Mouse (Mus musculus): ENCODE measurements around the gene Grm7. TPM values are rescaled to one million over a fixed set of nuclear protein-coding genes. Genes with fewer than 3 reads are reported as not detected.
A peak's percentile ranks its signal among the peaks of the same experiment; 100 is the strongest.

The Grm7 gene
- polyA plus RNA-seq (2015; fragmentation: Nextera tagmentation; extraction: Ambion mirVana): 2.7 and 4.4 TPM in 2 replicates

GRCm38 (mm10) chr6:110645411-110646361 lies at the start of gene Grm7:
Gene Grm7, plus strand, starts transcription at chr6:110645581.
- peak; percentile 62 for ATAC-seq (ENCODE audit: low FRiP score, low read depth)
- H3K27me3 ChIP-seq: peaks cover 66% of the 10 kb centered on the region
- WGBS: under 1% methylated on average over 61 of the region's 65 CpGs
- H3K4me3 ChIP-seq: peak within 1 kb of the TSS; percentile 51
- H3K4me2 ChIP-seq (replicated peaks): peak within 1 kb of the TSS; percentile 87
- peaks cover 14% of the 10 kb centered on the region for H3K4me1 ChIP-seq
- peak within 1 kb of the TSS; percentile 55; the same call in 1 of the 2 replicates for H3K9ac ChIP-seq
- no peak within 1 kb of the TSS for H3K27ac ChIP-seq
- H3K36me3 ChIP-seq: no peaks in the 10 kb centered on the region
- H3K9me3 ChIP-seq: no peaks in the 10 kb centered on the region

GRCm38 (mm10) chr6:110645041-110645410 lies 355 bp upstream of the Grm7 start:
- no peak overlapping the region for H3K27ac ChIP-seq
- H3K36me3 ChIP-seq: no peaks in the 10 kb centered on the region
- H3K4me3 ChIP-seq: peak overlapping the region; percentile 51
- H3K4me1 ChIP-seq: peaks cover 14% of the 10 kb centered on the region
- WGBS: 0% methylated on average over 7 of the region's 7 CpGs
- peaks cover 66% of the 10 kb centered on the region for H3K27me3 ChIP-seq
- peak; percentile 25; the same call in 1 of the 2 replicates for ATAC-seq (ENCODE audit: low FRiP score, low read depth)
- H3K9ac ChIP-seq: no peak overlapping the region
- H3K9me3 ChIP-seq: no peaks in the 10 kb centered on the region
- H3K4me2 ChIP-seq (replicated peaks): peak overlapping the region; percentile 87

DNA sequence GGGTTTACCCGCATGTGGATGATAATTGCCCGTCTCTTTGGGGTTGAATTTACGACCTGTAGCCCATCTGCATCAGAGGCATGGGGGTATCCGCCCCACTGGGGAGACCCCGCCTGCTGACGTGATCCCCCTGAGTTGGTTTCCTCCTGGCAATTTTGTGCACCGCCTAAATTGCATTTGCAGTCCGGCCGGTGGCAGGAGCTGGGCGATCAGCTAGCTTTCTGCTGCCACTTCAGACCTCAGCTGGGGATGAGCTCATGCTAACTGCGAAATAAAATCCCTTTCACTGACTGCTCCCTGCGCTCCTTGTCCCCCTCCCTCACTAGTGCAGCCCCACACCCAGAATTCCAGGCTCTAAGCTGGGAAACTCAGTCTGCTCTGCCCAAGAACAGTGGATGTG lies 1.5 kb downstream of the Grm7 start:
- Histone ChIP-seq H3K4me2 (replicated peaks) (peak overlapping the region; percentile 87), H3K27ac (no peak overlapping the region), H3K27me3 (peaks cover 66% of the 10 kb centered on the region), H3K4me3 (peak overlapping the region; percentile 51), H3K9ac (peak overlapping the region; percentile 13; the same call in 1 of the 2 replicates), H3K4me1 (peaks cover 14% of the 10 kb centered on the region), H3K36me3 (no peaks in the 10 kb centered on the region), H3K9me3 (no peaks in the 10 kb centered on the region)
- whole genome bisulfite sequencing: under 1% methylated on average over 12 of the region's 12 CpGs
- no peak for ATAC-seq (ENCODE audit: low FRiP score, low read depth)

DNA sequence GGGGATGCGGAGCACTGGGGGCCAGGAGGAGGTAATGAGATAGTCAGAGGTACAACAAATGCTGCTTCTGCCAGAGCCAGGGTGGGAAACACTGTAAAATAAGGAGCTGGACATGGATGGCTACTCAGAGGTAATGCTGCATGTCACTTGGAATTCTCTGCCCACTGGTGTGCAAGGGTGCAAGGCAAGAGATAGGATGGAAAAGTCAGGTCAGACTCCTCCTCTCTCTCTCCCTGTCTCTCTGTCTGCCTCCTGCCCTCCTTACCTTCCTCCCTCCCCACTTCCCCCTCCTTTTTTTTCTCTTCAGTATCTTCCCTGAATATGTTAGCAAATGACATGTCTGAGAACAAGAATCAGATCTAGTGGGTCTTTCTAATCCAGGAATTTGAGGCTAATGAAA lies 3.8 kb downstream of the Grm7 start:
- ATAC-seq (ENCODE audit: low FRiP score, low read depth): no peak
- Histone ChIP-seq H3K9me3 (no peaks in the 10 kb centered on the region), H3K4me1 (peaks cover 14% of the 10 kb centered on the region), H3K27ac (no peak overlapping the region), H3K36me3 (no peaks in the 10 kb centered on the region), H3K4me2 (replicated peaks) (no peak overlapping the region), H3K4me3 (no peak overlapping the region), H3K27me3 (peaks cover 51% of the 10 kb centered on the region), H3K9ac (no peak overlapping the region)
- WGBS: 81% methylated on average over 1 of the region's 1 CpGs

- no peak for ATAC-seq (ENCODE audit: low FRiP score, low read depth)
- H3K4me3 ChIP-seq: no peak overlapping the region
- no peak overlapping the region for H3K9ac ChIP-seq
- peaks cover 8% of the 10 kb centered on the region for H3K27me3 ChIP-seq
- no peaks in the 10 kb centered on the region for H3K9me3 ChIP-seq
- H3K27ac ChIP-seq: no peak overlapping the region
- no peaks in the 10 kb centered on the region for H3K36me3 ChIP-seq
- 77% methylated on average over 5 of the region's 5 CpGs for WGBS
- no peaks in the 10 kb centered on the region for H3K4me1 ChIP-seq
- no peak overlapping the region for H3K4me2 ChIP-seq (replicated peaks)
These were observed 8.1 kb downstream of the Grm7 start for GRCm38 (mm10) chr6:110653361-110654001.

- Histone ChIP-seq H3K27ac (no peak overlapping the region), H3K4me3 (no peak overlapping the region), H3K9me3 (no peaks in the 10 kb centered on the region), H3K4me2 (replicated peaks) (no peak overlapping the region), H3K27me3 (no peaks in the 10 kb centered on the region), H3K9ac (no peak overlapping the region), H3K36me3 (no peaks in the 10 kb centered on the region), H3K4me1 (no peaks in the 10 kb centered on the region)
- WGBS: 81% methylated on average over 1 of the region's 1 CpGs
- no peak for ATAC-seq (ENCODE audit: low FRiP score, low read depth)
These were observed 19.1 kb downstream of the Grm7 start for GRCm38 (mm10) chr6:110664436-110664835.

GRCm38 (mm10) chr6:110668447-110668846 lies 23.1 kb downstream of the Grm7 start:
- no peak overlapping the region for H3K9ac ChIP-seq
- ATAC-seq (ENCODE audit: low FRiP score, low read depth): no peak
- H3K4me1 ChIP-seq: no peaks in the 10 kb centered on the region
- no peaks in the 10 kb centered on the region for H3K9me3 ChIP-seq
- H3K4me2 ChIP-seq (replicated peaks): no peak overlapping the region
- H3K36me3 ChIP-seq: no peaks in the 10 kb centered on the region
- 60% methylated on average over 5 of the region's 5 CpGs for WGBS
- H3K27me3 ChIP-seq: no peaks in the 10 kb centered on the region
- no peak overlapping the region for H3K4me3 ChIP-seq
- H3K27ac ChIP-seq: no peak overlapping the region

DNA sequence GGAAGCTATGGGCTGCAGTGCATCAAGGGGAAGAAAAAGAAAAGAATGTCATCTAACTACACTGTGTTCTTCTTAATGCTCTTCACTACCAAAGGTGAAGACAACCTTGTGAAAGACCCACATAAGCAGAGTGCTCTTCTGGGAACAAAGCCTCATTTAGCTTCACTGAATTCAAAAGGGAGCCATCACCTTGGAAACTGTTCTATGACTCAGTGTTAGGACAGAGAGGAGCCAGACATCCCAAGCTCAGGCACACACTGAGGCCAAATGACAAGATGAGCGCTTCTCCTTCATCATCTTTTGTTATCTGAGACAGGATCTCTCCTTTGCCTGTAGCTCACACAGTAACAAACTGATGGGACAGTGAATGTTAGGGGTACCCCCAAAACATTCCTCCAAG lies 45.6 kb downstream of the Grm7 start:
- ATAC-seq (ENCODE audit: low FRiP score, low read depth): no peak
- H3K27me3 ChIP-seq: no peaks in the 10 kb centered on the region
- H3K27ac ChIP-seq: no peak overlapping the region
- WGBS: 90% methylated on average over 1 of the region's 1 CpGs
- no peak overlapping the region for H3K9ac ChIP-seq
- no peaks in the 10 kb centered on the region for H3K9me3 ChIP-seq
- no peak overlapping the region for H3K4me3 ChIP-seq
- no peak overlapping the region for H3K4me2 ChIP-seq (replicated peaks)
- H3K4me1 ChIP-seq: no peaks in the 10 kb centered on the region
- H3K36me3 ChIP-seq: no peaks in the 10 kb centered on the region

- H3K9me3 ChIP-seq: no peaks in the 10 kb centered on the region
- H3K27ac ChIP-seq: no peak overlapping the region
- H3K4me2 ChIP-seq (replicated peaks): no peak overlapping the region
- H3K27me3 ChIP-seq: no peaks in the 10 kb centered on the region
- no peaks in the 10 kb centered on the region for H3K4me1 ChIP-seq
- 77% methylated on average over 5 of the region's 5 CpGs for WGBS
- no peak overlapping the region for H3K9ac ChIP-seq
- H3K4me3 ChIP-seq: no peak overlapping the region
- ATAC-seq (ENCODE audit: low FRiP score, low read depth): no peak
- H3K36me3 ChIP-seq: no peaks in the 10 kb centered on the region
These were observed 64.4 kb downstream of the Grm7 start for GRCm38 (mm10) chr6:110709763-110710162.

GRCm38 (mm10) chr6:110714943-110715342 lies 69.6 kb downstream of the Grm7 start:
- Histone ChIP-seq H3K27me3 (no peaks in the 10 kb centered on the region), H3K4me1 (no peaks in the 10 kb centered on the region), H3K27ac (no peak overlapping the region), H3K4me3 (no peak overlapping the region), H3K4me2 (replicated peaks) (no peak overlapping the region), H3K36me3 (no peaks in the 10 kb centered on the region), H3K9me3 (no peaks in the 10 kb centered on the region), H3K9ac (no peak overlapping the region)
- 89% methylated on average over 3 of the region's 3 CpGs for WGBS
- no peak for ATAC-seq (ENCODE audit: low FRiP score, low read depth)

DNA sequence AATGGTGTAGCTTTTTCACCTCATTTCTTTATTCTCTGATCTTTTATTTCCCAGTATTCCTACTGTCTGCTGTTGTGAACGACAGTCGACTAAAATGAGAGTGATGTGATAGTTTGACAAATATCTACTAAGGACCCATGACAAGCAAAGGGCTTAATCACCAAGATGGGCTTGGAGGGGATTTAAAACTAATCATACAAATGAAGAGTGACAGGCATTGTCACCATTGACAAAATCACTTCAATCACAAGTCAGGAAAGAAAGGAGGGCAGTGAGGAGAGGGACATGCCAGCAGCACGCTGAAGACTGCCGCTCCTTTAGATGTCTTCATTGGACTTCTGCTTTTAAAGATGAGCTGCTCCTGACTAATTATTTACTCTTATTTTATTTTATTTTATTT lies 78.0 kb downstream of the Grm7 start:
- Histone ChIP-seq H3K9ac (no peak overlapping the region), H3K4me3 (no peak overlapping the region), H3K27ac (no peak overlapping the region), H3K4me2 (replicated peaks) (no peak overlapping the region), H3K36me3 (no peaks in the 10 kb centered on the region), H3K4me1 (no peaks in the 10 kb centered on the region), H3K9me3 (no peaks in the 10 kb centered on the region), H3K27me3 (no peaks in the 10 kb centered on the region)
- 90% methylated on average over 4 of the region's 4 CpGs for WGBS
- no peak for ATAC-seq (ENCODE audit: low FRiP score, low read depth)

DNA sequence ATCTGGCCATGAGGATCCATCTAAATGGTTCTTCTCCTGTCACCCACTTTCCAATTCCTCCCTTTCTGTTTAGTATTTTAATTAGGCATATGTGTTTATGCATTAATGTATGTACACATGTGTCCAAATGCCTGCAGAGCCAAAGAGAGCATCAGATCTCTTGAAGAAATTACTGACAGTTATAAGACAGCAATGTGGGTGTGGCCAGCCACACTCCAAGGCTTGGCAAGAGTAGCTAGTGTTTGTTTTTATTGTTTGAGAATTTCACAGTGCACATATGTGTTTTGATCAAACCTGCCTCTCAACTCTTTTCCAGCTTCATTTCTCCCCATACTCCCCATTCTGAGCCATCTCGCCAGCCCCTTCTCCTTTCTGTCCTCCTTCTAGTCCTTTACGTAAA lies 88.5 kb downstream of the Grm7 start:
- WGBS: 90% methylated on average over 2 of the region's 2 CpGs
- no peaks in the 10 kb centered on the region for H3K36me3 ChIP-seq
- no peak for ATAC-seq (ENCODE audit: low FRiP score, low read depth)
- H3K4me2 ChIP-seq (replicated peaks): no peak overlapping the region
- H3K4me3 ChIP-seq: no peak overlapping the region
- no peaks in the 10 kb centered on the region for H3K9me3 ChIP-seq
- no peak overlapping the region for H3K9ac ChIP-seq
- H3K27me3 ChIP-seq: no peaks in the 10 kb centered on the region
- no peak overlapping the region for H3K27ac ChIP-seq
- no peaks in the 10 kb centered on the region for H3K4me1 ChIP-seq

Data from limb, embryonic 13.5 days (tissue).